Mouse (Mus musculus) embryonic fibroblast, embryonic 13.5 days (primary cell): Measurements from ENCODE around the gene Rnf40.

Experiments
- CTCF ChIP-seq: IDR thresholded peaks from 2 replicates; pipeline ENCODE4 v1.5.1; 2011; ENCODE audit warnings: mild to moderate bottlenecking, control low read depth, low read length, moderate library complexity, borderline replicate concordance; ENCODE audit not compliant: insufficient read depth
- POLR2A ChIP-seq: IDR thresholded peaks from 2 replicates; pipeline ENCODE4 v1.6.1; 2011; ENCODE audit warnings: low read depth, mild to moderate bottlenecking, control low read depth, low read length, moderate library complexity

DNA sequence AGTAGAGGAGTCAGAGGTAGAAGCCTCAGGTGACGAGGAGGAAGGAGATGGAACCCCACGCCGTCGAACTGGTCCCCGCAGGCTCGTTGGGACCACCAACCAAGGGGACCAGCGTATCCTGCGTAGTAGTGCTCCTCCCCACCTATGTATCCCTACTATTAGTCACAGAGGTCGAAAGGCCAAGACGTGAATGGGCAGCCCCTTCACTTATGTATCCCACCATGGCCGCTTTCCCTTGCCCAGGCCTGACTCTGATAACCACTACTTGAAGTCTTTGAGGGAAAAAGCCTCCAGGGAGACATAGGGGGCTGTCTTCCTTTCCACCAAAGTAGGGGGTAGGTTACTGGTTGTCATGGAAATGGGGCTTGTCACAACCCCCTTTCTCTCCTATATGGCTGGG lies 28.0 kb upstream of the Rnf40 start:
- TF ChIP-seq CTCF, result no peak
- TF ChIP-seq POLR2A, result no peak
